Mouse (Mus musculus) bone marrow macrophage, adult 2 months (primary cell): ENCODE data around the gene Tagap.

Source experiments
- CTCF ChIP-seq: IDR thresholded peaks from 2 replicates; pipeline ENCODE4 v1.5.1; 2012; ENCODE audit warnings: low read depth, mild to moderate bottlenecking, low read length, moderate library complexity
- POLR2A ChIP-seq: IDR thresholded peaks from 2 replicates; pipeline ENCODE4 v1.6.1; 2012; ENCODE audit warnings: mild to moderate bottlenecking, low read depth, low read length, borderline replicate concordance

GRCm38 (mm10) chr17:7924185-7924725 lies 1.5 kb upstream of the Tagap start:
- TF ChIP-seq CTCF (no peak), POLR2A (no peak)
